Mouse (Mus musculus): ENCODE measurements around the gene Glipr2.
A peak's percentile ranks its signal among the peaks of the same experiment; 100 is the strongest.

The Glipr2 gene

DNA sequence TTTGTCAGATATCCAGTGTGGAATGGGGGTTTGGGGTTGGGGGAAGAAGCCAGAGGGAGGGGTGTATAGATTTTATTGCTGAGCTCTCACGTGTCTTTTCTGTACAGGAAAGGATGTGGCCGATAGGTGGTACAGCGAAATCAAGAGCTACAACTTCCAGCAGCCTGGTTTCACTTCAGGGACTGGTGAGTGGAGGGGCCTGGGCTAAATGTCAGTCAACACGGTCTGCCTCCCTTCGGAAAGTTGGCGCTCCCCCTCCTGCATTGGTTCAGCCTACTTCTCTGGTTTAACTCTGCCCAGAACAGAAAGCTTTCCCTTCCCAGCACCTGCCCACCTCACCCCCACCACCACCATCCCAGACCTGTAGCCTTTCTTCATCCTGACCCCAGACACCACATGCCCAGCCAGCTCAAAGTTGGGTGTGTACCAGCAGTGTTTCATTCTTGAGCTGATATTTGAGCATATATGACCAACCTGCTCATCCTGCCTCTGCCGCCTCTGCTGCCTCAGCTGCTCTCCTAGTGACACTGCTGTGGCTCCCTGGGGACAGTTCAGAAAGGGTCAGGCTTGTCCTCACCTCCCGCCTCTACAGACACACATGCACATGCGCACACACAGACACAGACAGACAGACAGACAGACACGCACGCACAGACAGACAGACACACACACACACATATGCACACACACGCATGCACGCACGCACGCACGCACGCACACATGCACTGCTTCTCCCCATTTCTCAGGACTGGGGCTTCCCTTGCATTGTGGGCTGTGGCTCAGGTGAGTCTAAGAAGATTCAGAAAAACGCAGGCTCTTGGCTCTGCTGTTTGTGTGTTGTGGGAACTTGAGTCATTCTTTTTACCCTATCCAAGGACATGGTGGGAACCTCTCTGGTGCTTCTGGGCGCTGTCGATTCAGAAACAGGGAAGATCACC lies 13.5 kb downstream of the Glipr2 start:
- DNase-seq (ENCODE audit: low read depth), result no peak

DNA sequence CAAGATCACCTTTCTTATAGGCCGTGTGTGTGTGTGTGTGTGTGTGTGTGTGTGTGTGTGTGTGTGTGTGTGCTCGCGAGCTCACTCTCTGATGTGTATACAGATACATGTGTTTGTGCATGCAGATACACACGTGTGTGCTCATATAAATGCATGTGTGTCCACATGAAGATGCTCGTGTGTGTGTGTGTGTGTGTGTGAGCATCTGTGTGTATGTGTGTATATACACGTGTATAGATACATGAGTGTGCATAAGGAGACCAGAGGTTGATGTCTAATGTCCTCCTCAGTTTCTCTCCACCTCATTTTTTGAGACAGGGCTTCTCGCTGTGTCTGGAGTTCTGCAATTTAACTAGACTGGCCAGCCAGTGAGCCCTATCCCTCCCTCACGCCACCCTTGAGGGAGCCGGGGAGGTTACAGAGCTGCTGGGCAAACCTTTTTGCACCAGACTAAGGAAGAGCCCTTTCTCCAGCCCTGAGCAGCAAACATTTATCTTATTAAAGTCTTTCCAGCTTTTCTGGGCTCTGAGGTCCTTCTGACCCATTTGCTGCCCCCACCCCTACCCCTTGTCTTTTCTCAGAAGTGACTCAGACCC lies 14.4 kb downstream of the Glipr2 start:
- DNase-seq (ENCODE audit: low read depth), result no peak

DNA sequence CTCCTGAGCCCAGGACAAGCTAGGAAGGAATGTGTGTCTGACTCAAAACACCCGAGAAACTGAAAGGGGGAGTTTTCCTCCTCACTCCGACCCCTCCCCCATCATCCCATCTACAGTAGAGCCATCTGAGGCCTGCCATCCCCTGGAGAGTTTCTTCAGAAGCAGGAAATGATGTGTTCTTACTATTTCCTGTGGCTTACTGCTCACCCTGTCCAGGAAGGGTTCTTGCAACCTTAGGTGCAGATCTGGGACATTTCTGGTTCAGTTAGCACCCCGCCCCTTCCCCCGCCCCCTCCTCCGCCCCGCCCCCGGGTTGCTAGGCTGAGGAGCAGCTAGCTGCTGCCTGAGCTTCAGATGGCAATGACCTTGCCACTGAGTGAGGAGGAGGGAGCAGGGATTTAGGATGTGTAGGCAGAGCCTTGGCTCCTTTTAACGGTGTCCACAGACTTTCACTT lies 15.0 kb downstream of the Glipr2 start:
- DNase-seq (ENCODE audit: low read depth), result peak; percentile 93

DNA sequence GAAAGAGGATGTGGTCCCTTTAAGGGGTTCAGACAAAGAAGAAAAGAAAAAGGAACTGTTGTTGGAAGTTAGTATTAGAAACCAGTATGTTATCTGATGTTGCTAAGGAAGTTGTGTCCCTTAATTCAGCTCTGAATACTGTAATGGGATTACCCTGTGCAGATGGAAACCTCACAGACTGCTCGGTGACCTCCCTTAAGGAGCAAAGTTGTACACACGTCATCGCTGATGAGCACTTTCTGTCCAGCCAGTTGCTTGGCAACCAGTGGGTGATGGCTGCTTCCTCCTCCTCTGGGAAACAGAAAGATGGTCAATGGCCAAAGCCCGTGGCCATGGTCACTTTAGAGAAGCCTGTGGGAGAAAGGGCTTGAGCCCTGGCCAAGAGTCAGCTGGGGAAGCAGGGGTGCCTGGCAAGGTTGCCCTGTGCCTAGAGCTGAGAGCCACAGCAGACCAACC lies 16.4 kb downstream of the Glipr2 start:
- DNase-seq (ENCODE audit: low read depth), result no peak

DNA sequence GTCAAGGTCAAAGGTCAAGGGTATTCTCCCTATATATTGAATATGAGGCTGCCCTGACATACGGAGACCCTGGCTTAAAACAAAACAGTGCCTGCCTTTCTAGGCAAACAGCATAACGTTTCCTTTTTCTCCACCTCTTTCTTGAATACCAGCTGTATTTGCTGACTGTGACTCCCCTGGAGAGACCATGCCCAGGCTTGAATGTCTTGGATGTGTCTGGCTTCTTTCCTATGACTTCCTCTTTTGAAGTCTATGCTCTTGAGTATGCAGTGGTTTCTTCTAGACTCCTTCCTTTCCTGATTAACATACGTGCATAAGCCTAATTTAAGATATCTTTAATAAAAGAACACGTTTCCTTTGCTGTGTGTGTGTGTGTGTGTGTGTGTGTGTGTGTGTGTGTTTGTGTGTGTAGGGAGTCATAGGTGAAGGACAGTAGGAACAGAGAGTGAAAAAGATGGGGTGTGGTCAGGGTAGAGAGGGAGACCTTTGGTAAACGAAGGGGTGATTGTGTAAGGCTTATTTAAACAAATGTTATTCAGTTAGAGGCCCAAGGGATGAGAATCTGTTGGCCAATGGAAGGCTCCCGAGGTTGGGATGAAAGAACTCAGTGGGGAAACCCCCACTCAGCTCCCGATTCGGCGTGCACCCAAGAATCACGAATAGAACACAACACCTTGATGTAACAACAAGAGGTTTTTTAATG lies 17.9 kb downstream of the Glipr2 start:
- DNase-seq (ENCODE audit: low read depth), result no peak

DNA sequence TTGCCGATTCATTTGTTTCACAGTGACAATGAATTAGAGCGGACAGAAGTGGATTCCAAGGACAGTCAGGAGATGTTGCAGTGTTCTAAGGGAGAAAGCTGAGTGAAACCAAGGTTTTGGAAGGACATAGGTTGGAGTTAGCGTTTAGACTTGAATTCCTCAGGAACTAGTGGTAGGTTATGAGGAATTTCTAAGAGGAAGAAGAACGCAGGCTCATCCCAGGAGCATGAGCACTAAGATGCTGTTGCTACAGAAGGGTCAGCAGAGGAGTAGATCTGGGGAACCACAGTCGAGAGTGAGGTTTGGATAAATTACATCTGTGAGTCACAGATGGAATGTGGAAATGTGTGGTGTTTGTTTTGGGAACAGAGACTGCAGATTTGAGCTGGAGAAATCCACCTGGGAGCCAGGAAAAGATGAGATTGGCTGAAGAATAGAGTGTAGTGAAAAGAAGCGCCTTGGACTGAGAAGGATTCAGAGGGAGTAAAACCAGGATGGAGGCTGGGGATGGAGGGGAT lies 19.1 kb downstream of the Glipr2 start:
- DNase-seq (ENCODE audit: low read depth), result peak; percentile 70

DNA sequence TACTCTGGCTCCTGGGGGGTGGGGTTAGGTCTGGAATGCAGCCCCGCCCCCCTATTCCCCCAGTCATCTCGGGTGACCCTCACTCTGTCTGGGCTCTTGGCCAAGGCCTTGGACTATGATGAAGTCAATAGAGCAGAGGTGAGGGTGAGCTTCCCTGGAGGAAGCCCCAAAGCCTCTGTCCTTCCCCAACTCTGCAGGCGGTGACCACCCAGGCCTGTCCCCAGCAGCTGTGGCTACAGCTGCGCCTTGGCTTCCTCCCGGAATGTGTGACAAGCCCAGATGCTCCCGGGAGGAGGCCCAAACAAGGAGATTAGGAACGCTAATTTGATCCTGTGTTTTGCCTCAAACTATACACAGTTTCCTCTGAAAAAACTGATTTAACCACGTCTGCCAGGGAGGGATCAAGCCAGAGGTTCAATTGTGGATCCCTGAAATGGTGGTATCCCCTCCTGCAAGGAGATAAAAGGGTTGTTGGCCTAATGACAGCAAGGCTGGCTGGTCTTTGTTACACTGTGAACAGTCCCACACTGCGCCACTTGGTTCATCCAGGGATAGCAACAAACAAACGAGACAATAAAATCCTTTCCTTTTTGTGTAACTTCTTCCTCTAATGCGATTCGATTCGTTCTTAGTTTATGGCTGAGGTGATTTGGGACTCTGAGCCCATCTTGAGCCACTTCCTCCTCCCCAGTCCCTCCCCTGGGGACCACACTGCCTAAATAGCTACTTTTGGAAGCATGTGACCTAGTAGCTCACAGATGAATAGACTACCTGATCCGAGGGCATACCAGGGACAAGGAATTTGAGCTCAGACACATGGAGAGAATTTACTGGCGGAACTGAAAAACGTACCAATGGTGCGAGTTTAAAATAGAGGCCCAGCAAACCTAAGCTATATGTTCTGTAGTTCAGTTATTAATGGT lies 21.6 kb downstream of the Glipr2 start:
- no peak for DNase-seq (ENCODE audit: low read depth)

DNA sequence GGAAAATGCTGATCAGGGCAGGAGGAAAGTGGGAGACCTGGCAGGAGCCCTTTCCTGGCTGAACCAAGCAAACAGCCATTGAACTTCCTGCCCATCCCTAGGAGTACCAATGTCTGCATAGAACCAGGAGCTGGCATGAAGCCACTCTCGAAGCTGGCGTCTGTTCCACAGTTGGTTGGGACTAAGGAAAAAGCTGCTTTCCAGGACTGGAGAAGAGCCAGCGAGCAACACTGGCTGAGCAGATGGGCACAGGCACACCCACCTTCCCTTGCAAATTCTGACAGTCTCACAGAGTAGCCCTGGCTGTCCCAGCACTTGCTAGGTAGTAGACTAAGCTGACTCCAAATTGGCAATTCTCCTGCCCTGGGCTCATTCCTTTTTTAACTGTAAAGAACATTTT lies 22.5 kb downstream of the Glipr2 start:
- DNase-seq (ENCODE audit: low read depth), result no peak

DNA sequence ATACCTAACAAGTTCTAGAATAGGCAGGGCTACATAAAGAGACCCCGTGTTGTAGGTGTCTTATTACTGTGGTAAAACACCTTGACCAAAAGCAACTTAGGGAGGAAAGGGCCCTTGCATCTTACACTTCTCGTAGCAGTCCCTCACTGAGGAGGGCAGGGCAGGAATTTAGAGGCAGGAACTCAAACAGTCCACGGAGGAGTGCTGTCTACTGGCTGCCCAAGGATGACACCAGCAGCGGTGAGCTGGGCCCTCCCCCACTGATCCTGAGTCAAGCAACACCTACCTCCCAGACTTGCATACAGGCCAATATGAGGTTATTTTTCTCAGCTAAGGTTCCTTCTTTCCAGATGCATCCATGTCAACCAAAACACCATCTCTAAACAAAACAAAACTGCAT lies 23.0 kb downstream of the Glipr2 start:
- no peak for DNase-seq (ENCODE audit: low read depth)

DNA sequence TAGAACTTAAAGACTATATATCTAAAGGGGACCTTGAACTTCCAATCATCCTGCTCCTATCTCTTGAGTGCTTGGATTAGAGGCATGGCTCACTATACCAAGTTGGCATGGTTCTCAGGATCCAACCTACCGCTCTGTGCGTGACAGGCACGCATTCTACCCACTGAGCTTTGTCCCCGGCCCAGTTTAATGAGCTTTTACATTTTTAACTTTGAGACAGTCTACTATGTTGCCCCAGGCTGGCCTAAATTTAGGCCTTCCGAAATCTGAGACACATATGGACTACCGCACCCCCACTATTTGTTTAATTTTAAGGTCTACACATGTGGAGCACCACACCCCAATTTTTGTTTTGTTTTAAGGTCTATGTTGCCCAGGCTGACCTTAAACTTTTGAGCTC lies 23.6 kb downstream of the Glipr2 start:
- no peak for DNase-seq (ENCODE audit: low read depth)

DNA sequence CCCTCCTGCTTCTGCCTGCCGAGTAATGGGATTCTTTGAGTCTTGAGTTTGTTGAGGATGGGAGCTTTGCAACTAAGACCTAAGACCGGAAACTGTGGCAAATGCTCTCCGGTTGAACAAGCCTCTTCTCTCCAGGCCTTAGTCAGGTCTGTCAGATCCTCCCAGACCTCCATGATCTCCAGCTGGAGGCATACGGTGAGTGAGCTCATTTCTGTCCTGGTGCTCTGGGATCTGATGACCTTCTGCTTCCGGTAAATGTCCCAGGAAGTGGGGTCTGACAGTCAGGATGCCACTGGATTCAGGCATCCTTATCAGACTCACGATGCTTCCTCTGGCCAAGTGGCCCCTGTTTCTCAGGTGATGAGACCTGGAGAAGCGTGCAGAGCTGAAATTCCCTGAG lies 24.1 kb downstream of the Glipr2 start:
- DNase-seq (ENCODE audit: low read depth), result no peak

DNA sequence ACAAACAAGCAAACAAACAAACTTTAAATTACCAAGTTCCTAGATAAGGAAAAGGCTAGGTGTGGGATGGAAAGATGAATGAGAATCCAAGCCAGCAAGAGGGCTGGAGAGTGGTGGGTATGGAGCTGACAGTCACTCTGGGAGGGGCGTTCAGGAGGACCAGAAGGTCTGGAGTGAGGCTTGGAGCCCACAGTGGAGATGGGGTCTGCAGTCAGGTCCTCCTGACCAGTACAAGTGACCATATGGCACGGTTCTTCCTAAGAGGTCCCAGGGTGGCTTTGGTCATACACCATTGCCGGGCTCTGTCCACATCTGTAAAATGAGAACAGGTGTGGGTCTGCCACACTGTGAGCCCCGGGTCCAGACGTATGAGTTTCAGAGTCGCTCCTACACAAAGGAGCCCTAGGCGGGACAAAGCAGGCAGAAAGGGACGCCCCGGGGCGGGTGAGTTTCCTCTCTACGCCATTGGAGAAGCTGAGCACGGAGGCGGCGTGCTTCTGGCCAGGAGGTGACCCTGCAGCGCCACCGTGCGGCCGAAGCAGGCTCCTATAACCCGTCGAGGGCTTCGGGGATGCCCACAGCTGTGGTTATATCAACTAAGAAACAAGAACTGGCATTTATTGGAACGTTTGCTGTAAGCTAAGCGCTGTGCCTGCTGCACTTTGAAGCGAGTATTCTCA lies 25.0 kb downstream of the Glipr2 start:
- peak; percentile 95 for DNase-seq (ENCODE audit: low read depth)

DNA sequence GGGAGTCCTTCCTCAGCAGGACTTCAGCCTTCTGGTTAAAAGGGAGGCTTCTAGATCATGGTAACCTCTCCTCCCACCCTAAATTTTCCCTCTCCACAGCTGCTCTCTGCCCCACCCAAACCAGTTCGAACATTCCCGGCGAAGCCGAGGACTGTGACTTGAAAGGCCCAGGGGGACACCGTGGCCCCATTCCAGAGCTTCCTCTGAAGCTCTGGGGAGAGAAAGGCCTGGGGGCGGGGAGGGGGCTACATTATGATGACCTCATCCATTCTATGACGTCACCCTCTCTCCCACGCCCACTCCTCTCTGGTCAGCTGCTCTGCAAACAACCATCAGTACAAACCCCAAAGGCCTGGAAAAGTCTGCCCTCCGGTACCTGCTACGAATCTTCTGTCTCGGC lies 26.0 kb downstream of the Glipr2 start, which contains the start of gene Ccin:
Gene Ccin (plus strand): TSS at position 303 of the 400 bp plus-strand sequence.
- no peak for DNase-seq (ENCODE audit: low read depth)

DNA sequence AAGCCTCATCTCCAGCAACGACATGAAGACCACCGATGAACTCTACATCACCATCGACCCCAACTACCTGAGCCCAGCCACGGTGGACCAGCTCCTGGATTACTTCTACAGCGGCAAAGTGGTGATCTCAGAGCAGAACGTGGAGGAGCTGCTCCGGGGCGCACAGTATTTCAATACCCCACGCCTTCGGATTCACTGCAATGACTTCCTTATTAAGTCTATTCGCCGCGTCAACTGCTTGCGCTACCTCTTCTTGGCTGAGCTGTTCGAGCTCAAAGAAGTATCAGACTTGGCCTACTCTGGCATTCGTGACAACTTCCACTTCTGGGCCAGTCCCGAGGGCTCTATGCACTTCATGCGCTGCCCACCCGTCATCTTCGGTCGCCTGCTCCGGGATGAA lies 26.6 kb downstream of the Glipr2 start:
- no peak for DNase-seq (ENCODE audit: low read depth)

DNA sequence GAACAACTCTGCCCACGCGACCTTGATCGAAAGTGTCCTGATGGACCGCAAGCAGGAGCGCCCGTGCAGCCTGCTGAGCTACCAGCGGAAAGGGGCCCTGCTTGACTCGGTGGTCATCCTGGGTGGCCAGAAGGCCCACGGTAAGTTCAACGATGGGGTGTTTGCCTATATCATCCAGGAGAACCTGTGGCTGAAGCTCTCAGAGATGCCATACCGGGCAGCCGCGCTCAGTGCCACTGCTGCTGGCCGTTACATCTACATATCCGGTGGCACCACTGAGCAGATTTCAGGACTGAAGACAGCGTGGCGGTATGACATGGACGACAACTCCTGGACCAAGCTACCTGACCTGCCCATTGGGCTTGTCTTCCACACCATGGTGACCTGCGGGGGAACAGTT lies 27.1 kb downstream of the Glipr2 start:
- no peak for DNase-seq (ENCODE audit: low read depth)

DNA sequence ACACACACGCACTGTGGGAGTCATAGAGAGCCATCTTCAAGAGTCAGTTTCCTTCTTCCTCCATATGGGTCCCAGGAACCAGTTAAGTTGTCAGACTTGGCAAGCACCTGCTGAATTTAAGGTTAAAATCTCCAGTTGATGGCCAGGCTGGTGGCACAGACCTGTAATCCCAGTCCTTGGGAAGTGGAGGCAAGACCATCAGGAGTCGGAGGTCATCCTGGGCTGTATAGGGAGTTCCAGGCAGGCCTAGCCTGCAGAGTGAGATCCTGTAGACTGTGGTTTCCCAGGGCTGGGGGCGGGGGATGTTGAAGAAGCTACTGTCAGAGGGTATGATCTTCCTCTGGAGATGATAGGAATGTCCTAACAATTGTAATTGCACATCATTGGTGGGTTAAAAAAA lies 31.8 kb downstream of the Glipr2 start:
- DNase-seq (ENCODE audit: low read depth), result no peak

DNA sequence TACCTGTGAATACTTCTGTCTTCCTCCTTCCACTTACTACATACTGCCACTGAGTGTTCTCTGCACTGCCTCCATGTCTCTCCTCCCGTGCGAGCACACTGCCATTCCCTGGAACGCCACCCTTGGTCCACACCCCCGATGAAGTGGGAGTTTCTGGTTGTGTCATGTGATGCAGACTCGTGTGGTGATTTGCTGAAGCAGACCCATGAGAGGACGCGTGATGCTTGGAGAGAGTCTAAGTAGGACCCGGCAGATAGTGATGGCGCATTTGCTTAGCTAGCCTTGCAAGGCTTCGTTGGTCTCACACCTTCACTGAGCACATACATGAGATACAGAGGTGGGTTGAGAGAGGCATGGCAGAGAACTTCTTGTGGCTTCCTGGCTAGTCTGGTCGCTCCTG lies 35.9 kb downstream of the Glipr2 start:
- no peak for DNase-seq (ENCODE audit: low read depth)

DNA sequence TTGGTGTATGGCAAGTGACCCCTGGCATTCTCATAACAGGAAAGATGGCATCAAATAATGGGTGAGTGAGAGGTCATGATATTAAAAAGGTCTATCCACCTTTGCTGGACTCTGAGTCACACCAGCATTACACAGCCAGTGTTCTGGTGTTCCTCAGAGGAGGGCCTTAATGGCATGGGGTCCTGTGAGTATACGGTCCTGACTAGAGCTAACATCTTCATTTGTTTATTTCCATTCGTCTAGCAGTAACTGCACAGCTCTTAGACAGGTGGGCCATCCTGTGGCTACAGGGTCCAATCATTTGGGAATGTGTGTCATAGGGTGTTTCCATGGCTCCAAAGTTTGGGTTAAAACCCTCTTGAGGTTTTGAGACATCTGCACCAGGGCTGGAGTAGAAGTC lies 37.1 kb downstream of the Glipr2 start:
- no peak for DNase-seq (ENCODE audit: low read depth)

DNA sequence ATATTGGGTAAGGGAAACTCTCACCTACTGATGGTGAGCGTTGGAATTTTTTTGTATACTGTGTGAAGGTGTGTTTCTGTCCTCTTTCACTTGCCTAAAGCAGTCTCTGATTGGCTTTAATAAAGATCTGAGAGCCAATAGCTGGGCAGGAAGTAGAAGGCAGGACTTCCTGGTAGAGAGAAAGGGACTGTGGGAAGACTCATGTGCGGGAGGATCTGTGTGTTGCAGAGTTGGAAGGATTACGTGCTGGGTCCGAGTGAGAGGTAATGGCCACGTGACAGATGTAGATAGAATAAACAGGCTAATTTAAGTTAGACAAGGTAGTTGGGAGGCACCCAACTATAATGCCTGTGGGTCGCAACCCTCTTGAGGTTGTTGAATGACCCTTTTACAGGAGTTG lies 46.4 kb downstream of the Glipr2 start:
- no peak for DNase-seq (ENCODE audit: low read depth)

DNA sequence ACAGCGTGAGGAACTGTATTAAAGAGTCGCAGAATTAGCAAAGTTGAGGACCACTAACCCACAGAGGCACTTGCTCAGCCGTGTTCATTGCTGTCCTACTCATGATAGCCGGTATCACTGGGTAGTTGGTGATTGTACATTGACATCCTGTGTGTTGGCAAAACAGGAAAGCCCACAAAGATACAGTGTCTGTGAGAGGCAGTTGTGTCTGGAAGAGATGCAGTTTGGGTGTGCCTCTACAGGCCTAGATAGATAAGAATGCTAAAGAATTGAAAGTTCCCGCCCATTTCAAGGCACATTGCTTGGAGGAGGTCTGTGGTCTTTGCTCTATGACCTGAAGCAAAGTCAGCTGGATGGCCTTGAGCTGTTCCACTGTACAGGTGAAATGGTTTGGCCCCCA lies 46.9 kb downstream of the Glipr2 start, which contains the start of gene Clta:
Gene Clta (plus strand): TSS at position 327 of the 400 bp plus-strand sequence.
- no peak for DNase-seq (ENCODE audit: low read depth)
